Mouse (Mus musculus): ENCODE results near the gene Irs1. TPM values are rescaled to one million over a fixed set of nuclear protein-coding genes. Genes with fewer than 3 reads are reported as not detected.

The Irs1 gene
- polyA plus RNA-seq, 1 experiment: 11.1 TPM

DNA sequence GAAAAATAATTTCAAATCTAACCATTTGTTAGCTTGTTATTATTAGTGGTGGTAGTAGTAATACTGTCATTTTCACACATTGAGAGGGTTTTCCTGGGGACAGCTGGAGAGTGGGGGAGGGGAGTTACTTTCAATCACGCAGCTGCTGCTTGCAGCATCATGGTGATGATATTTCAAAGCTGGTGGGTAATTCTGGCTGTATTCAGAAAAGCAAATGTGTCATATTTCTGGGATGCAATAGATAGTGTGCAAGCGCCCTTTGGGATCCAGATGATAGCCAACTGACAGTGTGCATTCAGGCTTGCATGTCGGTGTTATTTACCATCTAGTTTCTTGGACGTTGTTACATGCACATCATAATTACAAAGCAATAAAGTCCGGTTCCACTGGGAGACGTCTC is 29.2 kb upstream of the Irs1 start:
- 72% methylated on average over 6 of the region's 6 CpGs for WGBS
- no peak for DNase-seq
- peaks cover 3% of the 10 kb centered on the region for H3K4me1 ChIP-seq (ENCODE audit: control insufficient read depth, insufficient read depth, low read length)
- TF ChIP-seq CTCF (IDR thresholded peaks at IDR 0.05; ENCODE audit: insufficient read depth, low read length): no peak
- no peak for TF ChIP-seq POLR2A (IDR thresholded peaks at IDR 0.05; ENCODE audit: borderline replicate concordance, extremely low read depth, low read depth, low read length)
- H3K4me3 ChIP-seq (replicated peaks; ENCODE audit: extremely low read depth, low read depth, low read length): no peak overlapping the region

DNA sequence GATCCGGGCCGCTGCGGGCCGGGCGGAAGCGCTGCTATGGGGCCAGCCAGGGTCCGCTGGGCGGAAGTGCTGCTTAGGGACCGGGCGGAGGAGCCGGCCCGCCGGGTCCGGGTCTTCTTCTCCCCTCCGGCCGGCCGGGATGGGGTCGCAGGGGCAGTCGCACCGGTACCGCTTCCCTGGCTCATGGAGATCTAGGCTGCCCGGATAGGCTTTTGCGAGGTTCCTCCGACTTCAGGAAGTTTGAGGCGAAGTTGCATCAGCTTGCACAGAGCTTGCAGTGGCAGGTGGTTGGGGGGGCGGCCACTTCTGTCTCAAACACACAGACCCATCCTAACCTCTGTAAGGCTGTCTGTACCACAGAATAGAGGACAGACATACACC is 25.5 kb upstream of the Irs1 start:
- TF ChIP-seq POLR2A (IDR thresholded peaks at IDR 0.05; ENCODE audit: borderline replicate concordance, extremely low read depth, low read depth, low read length) (no peak), CTCF (IDR thresholded peaks at IDR 0.05; ENCODE audit: insufficient read depth, low read length) (no peak)
- 2% methylated on average over 26 of the region's 26 CpGs for WGBS
- no peak for DNase-seq
- H3K4me1 ChIP-seq (ENCODE audit: control insufficient read depth, insufficient read depth, low read length): peaks cover 3% of the 10 kb centered on the region
- peak overlapping the region; percentile 67 for H3K4me3 ChIP-seq (replicated peaks; ENCODE audit: extremely low read depth, low read depth, low read length)

DNA sequence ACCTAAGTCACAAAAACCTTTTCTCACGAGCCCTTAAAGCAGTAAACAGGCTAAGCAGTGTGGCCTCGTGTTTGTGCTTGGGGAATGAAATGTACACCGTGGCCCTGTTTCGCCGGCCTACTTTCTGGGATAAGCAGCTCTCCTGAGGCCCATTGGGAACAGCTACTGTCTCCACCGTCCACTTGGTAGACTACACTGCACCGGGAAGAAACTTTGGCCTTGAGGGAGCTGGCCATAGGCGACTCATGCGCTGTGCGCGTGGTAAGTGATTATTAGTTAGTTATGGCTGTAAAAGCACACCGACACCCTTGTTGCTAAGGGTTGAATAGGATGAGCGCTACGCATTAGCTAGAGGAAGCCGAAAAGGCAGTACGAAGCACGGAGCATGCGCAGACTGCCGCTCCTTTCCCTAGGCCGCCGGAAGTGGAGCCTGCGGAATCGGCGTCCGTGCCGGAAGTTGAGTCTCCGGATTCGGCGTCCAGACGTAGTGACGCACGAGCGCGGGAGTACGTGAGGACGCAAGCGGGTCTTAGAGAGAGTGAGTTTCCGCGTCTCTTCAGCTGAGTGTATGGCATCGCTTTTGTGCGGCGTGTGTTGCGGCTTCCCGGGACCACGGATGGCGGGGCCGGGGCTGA is 25.0 kb upstream of the Irs1 start, which contains the start of gene Rhbdd1:
Rhbdd1 (plus strand) TSS at position 342 of the 635 bp plus-strand sequence.
- DNase-seq: peak; percentile 93
- peak; percentile 93; the same call in 1 of the 2 replicates for TF ChIP-seq POLR2A (IDR thresholded peaks at IDR 0.05; ENCODE audit: borderline replicate concordance, extremely low read depth, low read depth, low read length)
- no peak for TF ChIP-seq CTCF (IDR thresholded peaks at IDR 0.05; ENCODE audit: insufficient read depth, low read length)
- Histone ChIP-seq H3K4me1 (ENCODE audit: control insufficient read depth, insufficient read depth, low read length) (peaks cover 3% of the 10 kb centered on the region), H3K4me3 (replicated peaks; ENCODE audit: extremely low read depth, low read depth, low read length) (peak within 1 kb of the TSS; percentile 67)
- 5% methylated on average over 47 of the region's 47 CpGs for WGBS

DNA sequence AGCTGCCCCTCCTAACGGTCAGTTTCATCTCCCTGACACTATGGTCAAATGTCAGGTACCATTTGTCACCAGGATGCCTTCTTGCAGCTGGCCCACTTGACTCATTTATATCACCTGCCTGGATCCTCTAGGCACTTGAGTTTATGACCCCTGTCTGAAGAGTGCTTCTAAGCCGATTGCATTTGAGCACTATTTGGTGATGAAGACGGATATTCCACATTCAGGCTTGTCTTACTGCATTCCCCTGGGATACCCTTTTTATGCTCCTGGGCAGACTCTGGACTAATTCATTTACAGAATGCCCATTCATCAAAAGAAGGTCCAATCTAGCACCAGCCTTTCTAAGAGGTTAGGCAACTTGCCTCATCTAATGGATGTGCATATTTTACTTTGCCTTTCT is 13.3 kb upstream of the Irs1 start:
- TF ChIP-seq POLR2A (IDR thresholded peaks at IDR 0.05; ENCODE audit: borderline replicate concordance, extremely low read depth, low read depth, low read length): no peak
- TF ChIP-seq CTCF (IDR thresholded peaks at IDR 0.05; ENCODE audit: insufficient read depth, low read length): no peak
- DNase-seq: no peak
- WGBS: 54% methylated on average over 3 of the region's 3 CpGs

DNA sequence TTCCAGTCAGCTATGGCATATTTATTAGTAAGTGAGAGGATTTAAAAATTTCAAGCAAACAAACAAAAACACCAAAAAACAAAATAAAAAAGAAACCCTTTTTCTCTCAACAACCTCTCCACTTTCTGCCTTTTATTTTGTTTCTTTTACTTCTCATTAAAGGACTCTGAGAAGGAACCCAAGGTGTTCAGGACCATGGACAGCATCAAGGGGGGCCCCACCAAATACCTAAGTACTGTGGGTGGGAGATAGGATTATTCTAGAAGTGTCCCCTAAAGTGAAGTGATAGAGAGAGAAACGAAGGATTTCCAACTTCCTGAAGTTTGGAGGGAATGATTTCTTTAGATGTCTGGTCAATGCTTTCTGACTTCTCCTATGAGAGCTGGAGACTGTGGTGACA is 7.4 kb upstream of the Irs1 start:
- 24% methylated on average over 1 of the region's 1 CpGs for WGBS
- H3K4me1 ChIP-seq (ENCODE audit: control insufficient read depth, insufficient read depth, low read length): no peaks in the 10 kb centered on the region
- DNase-seq: no peak
- H3K4me3 ChIP-seq (replicated peaks; ENCODE audit: extremely low read depth, low read depth, low read length): no peak overlapping the region
- TF ChIP-seq CTCF (IDR thresholded peaks at IDR 0.05; ENCODE audit: insufficient read depth, low read length): no peak
- no peak for TF ChIP-seq POLR2A (IDR thresholded peaks at IDR 0.05; ENCODE audit: borderline replicate concordance, extremely low read depth, low read depth, low read length)

More for the DNA sequence above, 13.3 kb upstream of the Irs1 start:
- no peak overlapping the region for H3K4me3 ChIP-seq (replicated peaks; ENCODE audit: extremely low read depth, low read depth, low read length)
- no peaks in the 10 kb centered on the region for H3K4me1 ChIP-seq (ENCODE audit: control insufficient read depth, insufficient read depth, low read length)

DNA sequence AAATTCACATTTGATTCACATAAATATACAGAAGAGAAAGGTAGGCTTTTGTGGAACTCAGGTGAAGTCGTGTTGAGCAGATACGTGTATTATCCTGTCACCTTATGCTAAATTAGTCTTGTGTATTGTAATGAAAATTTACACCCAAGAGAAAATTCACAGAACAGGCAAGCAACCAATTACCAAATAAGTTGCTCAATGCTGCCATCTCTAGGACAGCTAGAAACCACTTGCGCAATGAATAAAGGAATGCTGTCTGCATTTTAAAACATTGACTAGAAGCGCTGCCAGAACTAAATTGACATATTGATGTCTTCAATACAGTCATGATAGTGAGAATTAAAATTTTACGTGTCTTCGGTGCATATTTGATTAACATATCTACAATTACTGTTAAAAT is 2.9 kb upstream of the Irs1 start:
- peak; percentile 23; the same call in 1 of the 2 replicates for TF ChIP-seq CTCF (IDR thresholded peaks at IDR 0.05; ENCODE audit: insufficient read depth, low read length)
- TF ChIP-seq POLR2A (IDR thresholded peaks at IDR 0.05; ENCODE audit: borderline replicate concordance, extremely low read depth, low read depth, low read length): no peak
- H3K4me3 ChIP-seq (replicated peaks; ENCODE audit: extremely low read depth, low read depth, low read length): no peak overlapping the region
- DNase-seq: no peak
- peaks cover 8% of the 10 kb centered on the region for H3K4me1 ChIP-seq (ENCODE audit: control insufficient read depth, insufficient read depth, low read length)
- WGBS: 10% methylated on average over 6 of the region's 6 CpGs

DNA sequence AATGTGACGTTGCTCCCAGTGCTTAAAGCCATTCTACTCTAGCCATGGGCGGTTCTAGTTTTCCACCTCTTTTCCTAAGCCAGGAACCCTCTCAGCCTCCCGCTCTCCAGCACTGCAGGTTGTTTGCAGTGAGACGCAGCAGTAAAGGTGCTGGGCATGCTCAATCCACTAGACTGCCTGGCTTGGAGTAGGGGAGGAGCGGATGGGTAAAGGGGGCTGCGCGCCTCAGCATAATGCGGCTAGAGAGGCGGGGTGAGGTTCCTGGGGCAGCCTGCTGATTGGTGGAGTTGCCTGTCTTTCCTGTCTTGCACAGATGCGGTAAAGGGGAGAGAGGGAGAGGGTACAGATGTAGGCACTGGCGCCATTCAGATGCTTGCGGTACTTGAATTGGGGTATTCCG is 1.6 kb upstream of the Irs1 start:
- H3K4me1 ChIP-seq (ENCODE audit: control insufficient read depth, insufficient read depth, low read length): peaks cover 13% of the 10 kb centered on the region
- WGBS: 2% methylated on average over 13 of the region's 13 CpGs
- H3K4me3 ChIP-seq (replicated peaks; ENCODE audit: extremely low read depth, low read depth, low read length): peak overlapping the region; percentile 9
- TF ChIP-seq POLR2A (IDR thresholded peaks at IDR 0.05; ENCODE audit: borderline replicate concordance, extremely low read depth, low read depth, low read length) (no peak), CTCF (IDR thresholded peaks at IDR 0.05; ENCODE audit: insufficient read depth, low read length) (no peak)
- DNase-seq: peak; percentile 45

DNA sequence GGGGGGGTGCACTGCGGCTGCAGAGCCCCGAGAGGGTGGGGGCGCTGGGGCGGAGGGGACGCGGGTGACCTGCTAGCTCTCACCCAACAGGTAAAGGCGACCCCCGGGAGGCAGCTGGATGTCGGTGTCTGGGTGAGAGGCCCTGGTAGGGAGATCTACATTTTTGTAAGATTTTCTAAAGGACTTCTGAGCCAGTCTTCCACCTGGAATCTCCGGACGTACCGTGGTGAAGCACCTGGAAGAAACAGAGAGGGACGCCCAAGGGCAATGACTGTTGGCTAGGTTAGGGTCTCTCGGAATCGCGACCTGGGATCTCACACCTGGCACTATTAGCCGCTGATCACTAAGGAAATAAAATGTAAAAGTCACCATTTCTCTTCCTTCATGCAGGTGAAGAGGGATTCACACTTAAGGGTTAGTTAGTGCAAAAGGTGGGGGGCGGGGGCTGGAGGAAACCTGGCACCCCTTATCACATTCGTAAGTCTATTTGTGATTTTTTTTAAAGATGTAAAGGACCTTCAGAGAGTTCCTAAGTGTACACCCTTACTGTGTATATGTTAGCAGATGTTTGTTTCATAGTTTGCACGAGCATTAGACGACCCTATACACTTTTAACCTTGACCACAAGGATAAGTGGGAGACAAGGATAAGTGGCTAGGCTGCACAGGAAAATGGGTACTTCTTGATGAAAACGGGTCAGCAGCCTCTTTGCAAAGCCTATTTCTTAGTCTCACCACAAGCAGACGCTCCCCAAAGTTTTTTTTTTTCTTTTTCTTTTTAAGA is 905 bp upstream of the Irs1 start:
- 2% methylated on average over 23 of the region's 23 CpGs for WGBS
- no peak for DNase-seq
- Histone ChIP-seq H3K4me1 (ENCODE audit: control insufficient read depth, insufficient read depth, low read length) (peaks cover 16% of the 10 kb centered on the region), H3K4me3 (replicated peaks; ENCODE audit: extremely low read depth, low read depth, low read length) (peak overlapping the region; percentile 59)
- TF ChIP-seq CTCF (IDR thresholded peaks at IDR 0.05; ENCODE audit: insufficient read depth, low read length): no peak
- TF ChIP-seq POLR2A (IDR thresholded peaks at IDR 0.05; ENCODE audit: borderline replicate concordance, extremely low read depth, low read depth, low read length): no peak

DNA sequence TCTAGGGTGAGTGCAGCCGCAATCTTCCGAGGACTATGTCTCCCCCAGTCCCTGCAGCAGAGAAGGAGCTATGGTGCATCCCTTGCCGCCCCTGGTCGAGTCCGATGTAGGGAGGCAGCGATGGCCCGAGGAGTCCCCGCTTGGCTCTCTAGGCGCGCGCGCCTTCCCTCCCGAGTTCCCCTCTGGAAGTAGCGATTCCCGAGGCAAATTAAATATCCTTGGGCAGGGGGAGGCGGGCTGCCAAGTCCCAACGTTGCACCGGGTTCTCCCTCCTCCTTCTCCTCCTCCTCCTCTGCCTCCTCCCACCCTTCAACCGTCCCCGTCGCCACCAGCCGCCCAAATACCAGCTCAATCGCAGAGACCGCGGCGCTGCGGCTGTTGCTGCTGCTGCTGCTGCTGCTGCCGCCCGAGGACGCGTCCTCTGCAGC is 479 bp downstream of the Irs1 start:
- TF ChIP-seq POLR2A (IDR thresholded peaks at IDR 0.05; ENCODE audit: borderline replicate concordance, extremely low read depth, low read depth, low read length) (peak; percentile 83; the same call in 1 of the 2 replicates), CTCF (IDR thresholded peaks at IDR 0.05; ENCODE audit: insufficient read depth, low read length) (no peak)
- peak overlapping the region; percentile 91 for H3K4me3 ChIP-seq (replicated peaks; ENCODE audit: extremely low read depth, low read depth, low read length)
- peaks cover 20% of the 10 kb centered on the region for H3K4me1 ChIP-seq (ENCODE audit: control insufficient read depth, insufficient read depth, low read length)
- WGBS: under 1% methylated on average over 31 of the region's 31 CpGs
- DNase-seq: peak; percentile 78
